Mouse (Mus musculus) lung, adult 2 months (tissue): ENCODE data around the gene Tac2. TPM values are rescaled to one million over a fixed set of nuclear protein-coding genes. Genes with fewer than 3 reads are reported as not detected.

Experiments
- DNase-seq: peaks from one replicate; pipeline ENCODE4 v3.0.0; 2022
- H3K4me1 ChIP-seq: fragments of 200-500 bp; 2 replicates; pipeline ENCODE4 v1.6.1; 2011; ENCODE audit warnings: low read length; ENCODE audit not compliant: control insufficient read depth, insufficient read depth
- H3K4me3 ChIP-seq: fragments of 200-500 bp; replicated peaks from 2 replicates; pipeline ENCODE3; 2011; ENCODE audit warnings: low read depth, mild to moderate bottlenecking, control low read depth, low read length; ENCODE audit errors: extremely low read depth
- CTCF ChIP-seq: fragments of 200-500 bp; IDR thresholded peaks from 2 replicates; pipeline ENCODE4 v1.5.1; 2011; ENCODE audit warnings: mild to moderate bottlenecking, low read length, control low read depth; ENCODE audit not compliant: insufficient read depth
- POLR2A ChIP-seq: fragments of 200-500 bp; IDR thresholded peaks from 2 replicates; pipeline ENCODE4 v1.6.1; 2011; ENCODE audit warnings: low read depth, mild to moderate bottlenecking, control low read depth, low read length, borderline replicate concordance; ENCODE audit errors: extremely low read depth
- WGBS: fragments of 180-500 bp; shearing (Covaris S2); methylation state at CpG from one replicate; pipeline ENCODE4 v1.1.7; 2018; 5-methylcytosine and 5-hydroxymethylcytosine counted together
- polyA plus RNA-seq: library from polyadenylated mRNA; depleted of rRNA; stranded (reverse); fragments of >200 nt; gene quantifications from 2 replicates; pipeline ENCODE4 v1.2.3, GENCODE M21; 2012

The Tac2 gene
- polyA plus RNA-seq, 1 experiment: not detected

DNA sequence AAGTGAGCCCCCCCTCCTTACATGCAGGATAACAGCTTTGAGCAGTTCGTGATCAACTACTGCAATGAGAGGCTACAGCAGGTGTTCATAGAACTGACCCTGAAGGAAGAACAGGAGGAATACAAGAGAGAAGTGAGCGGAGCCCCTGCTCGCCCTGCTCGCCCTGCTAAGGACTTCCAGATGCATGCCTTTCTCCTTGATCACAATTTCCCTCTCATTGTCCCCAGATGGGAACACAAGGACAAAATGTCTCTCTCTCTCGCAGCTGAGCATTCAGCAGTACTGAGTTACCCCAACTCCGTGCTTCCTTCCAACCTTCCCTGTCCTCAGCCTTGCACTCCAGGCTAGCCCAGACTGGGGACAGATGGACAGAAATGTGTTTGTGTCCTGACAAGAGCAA is 11.5 kb upstream of the Tac2 start:
- no peak for TF ChIP-seq CTCF
- TF ChIP-seq POLR2A: no peak
- Histone ChIP-seq H3K4me1 (no peaks in the 10 kb centered on the region), H3K4me3 (no peak overlapping the region)
- WGBS: 73% methylated on average over 6 of the region's 6 CpGs
- DNase-seq: no peak

DNA sequence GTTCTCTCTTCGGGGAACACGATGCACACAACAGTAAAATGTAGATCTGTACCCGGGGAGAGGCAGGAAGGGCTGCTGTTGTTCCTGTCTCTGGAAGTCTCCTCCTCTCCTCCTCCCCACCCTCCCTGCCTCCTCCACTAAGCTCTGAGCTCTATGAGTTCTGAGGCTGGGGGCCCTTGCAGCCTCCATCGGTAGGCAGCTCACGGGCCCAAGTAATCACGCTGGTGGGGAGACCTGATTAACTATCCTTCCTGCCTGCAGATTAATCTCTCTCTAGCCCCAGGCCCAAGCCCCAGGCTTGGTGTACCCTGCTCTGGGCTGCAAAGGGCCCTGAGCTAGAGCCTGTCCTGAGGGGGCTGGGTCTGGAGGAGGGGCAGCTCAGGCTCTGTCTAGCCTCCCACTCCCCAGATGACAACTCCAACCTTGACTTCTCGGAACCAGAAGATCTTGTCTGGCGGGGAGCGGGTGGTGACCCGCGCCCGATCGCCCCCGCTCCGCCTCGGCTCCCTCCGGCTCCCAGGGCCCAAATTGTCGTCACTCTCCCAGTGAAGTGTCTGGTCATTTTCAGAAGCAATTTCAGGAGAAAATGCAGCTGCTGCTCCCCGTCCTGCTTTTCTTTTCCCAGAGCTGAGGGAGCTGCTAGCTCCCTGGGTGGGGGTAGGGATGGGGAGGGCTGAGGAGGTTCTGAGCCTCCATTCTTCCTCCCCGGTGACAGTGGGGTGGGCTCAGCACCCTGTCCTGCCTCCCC is 2.4 kb upstream of the Tac2 start:
- 33% methylated on average over 20 of the region's 20 CpGs for WGBS
- DNase-seq: no peak
- Histone ChIP-seq H3K4me3 (no peak overlapping the region), H3K4me1 (no peaks in the 10 kb centered on the region)
- TF ChIP-seq CTCF (no peak), POLR2A (no peak)

DNA sequence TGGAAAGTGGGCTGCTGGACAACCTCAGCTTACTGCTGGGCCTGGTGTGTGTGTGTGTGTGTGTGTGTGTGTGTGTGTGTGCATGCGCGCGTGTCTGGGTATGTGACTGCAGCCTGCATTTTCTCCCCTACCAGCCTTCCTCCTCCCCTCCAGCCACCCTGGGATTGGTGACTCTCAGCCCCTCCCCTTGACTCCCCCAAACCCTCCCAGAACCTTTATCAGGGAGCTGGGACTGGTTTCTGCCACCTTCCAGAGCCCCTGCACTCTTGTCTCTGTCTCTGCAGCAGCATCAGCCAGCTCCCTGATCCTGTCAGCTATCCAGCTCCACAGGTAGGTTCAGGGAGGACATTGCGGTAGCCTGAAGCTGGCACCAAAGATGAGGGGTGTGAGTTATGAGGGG is 858 bp downstream of the Tac2 start:
- TF ChIP-seq POLR2A (no peak), CTCF (no peak)
- H3K4me3 ChIP-seq: no peak overlapping the region
- 73% methylated on average over 4 of the region's 4 CpGs for WGBS

DNA sequence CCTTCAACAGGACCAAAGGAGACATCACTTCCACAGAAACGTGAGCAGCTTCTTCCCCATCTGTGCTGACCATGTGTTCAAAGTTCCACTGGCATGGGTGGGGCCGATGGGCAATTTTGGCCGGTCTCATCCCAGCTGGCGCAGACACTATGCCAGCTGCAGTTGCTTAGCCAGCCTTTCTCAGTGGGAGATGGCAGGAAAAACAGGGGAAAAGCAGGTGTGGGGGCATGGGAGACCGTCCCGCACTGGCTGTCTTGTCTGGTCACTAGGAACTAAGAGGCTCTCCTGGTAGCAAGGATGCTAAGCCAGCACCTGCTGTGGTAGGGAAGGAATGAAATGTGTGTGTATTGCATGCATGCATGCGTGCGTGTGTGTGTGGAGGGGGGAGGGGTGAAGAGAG is 4.2 kb downstream of the Tac2 start:
- no peaks in the 10 kb centered on the region for H3K4me1 ChIP-seq
- 73% methylated on average over 8 of the region's 8 CpGs for WGBS
- no peak for DNase-seq
- no peak overlapping the region for H3K4me3 ChIP-seq
- TF ChIP-seq POLR2A (no peak), CTCF (no peak)

More for the DNA sequence above, 858 bp downstream of the Tac2 start:
- H3K4me1 ChIP-seq: no peaks in the 10 kb centered on the region
- DNase-seq: no peak

DNA sequence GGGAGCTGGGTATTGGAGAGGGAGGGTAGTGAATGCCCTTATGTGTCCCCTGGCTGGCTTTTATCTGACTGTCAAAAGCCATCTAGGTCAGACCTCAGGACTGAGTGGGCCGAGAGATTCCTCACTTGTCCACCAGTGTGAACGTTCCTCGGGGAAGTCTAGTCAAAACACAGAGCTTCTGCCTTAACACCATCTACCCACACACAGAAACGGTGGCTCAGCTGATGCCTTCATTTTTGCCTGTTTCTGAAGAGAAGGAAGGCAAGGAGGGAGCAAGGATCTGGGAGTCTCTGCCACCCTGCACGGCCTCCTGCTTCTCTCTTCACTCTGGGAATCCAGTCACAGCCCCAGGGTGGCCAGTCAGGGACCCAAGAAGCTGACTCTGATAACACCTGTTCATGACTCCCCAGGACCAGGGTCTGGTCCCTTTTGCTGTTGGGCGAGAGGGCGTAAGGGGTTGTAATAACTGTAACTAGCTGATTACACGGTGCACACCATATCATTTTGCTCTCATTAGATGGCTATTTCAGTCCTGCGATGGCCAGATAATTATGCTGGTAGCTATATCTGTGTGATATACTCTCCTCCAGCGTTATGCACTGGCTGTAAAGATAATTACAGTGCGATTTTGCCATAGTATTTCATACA is 6.1 kb downstream of the Tac2 start:
- WGBS: 63% methylated on average over 11 of the region's 11 CpGs
- DNase-seq: no peak
- Histone ChIP-seq H3K4me1 (no peaks in the 10 kb centered on the region), H3K4me3 (no peak overlapping the region)
- TF ChIP-seq CTCF (no peak), POLR2A (no peak)

DNA sequence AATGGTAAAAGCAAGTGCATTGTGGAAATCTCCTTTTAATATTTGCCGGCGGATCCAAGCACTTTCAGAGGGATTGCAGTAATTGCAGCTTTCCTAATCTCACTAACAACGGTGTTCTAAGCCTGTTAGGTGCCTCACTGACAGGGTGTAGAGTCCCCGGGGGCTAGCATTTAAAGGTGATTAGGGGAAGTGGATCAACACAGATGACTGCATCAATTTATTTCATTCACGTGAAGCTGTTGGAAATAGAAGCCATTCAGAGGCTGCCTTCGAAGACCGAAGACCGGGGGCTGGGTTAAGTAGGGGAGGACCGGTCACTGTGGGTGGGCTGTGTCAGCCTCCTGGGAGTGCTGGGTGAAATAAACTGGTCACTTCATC is 6.6 kb downstream of the Tac2 start:
- no peak for DNase-seq
- H3K4me1 ChIP-seq: no peaks in the 10 kb centered on the region
- 56% methylated on average over 9 of the region's 9 CpGs for WGBS
- TF ChIP-seq CTCF (no peak), POLR2A (no peak)
- no peak overlapping the region for H3K4me3 ChIP-seq

DNA sequence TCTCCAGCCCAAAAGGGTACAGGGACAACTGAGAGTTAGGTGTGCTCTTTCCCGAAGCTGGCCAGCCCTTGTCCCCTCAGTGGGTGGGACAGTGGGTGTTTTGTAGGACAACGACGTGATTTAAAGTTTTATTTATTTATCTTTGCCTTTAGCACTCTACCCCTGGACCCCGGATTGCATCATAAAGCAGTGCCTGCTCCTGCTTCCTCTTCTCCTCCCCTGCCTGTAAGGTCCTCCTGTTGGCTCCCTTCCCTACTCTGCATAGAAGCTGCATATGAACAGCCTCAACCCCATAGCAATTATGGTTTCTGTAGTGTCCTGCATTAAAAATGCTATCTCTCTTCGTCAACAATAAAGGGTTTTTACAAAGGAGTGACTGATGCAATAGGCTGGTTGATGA is 7.1 kb downstream of the Tac2 start:
- 24% methylated on average over 5 of the region's 5 CpGs for WGBS
- no peak for TF ChIP-seq CTCF
- no peak for TF ChIP-seq POLR2A
- Histone ChIP-seq H3K4me3 (no peak overlapping the region), H3K4me1 (peaks cover under 1% of the 10 kb centered on the region; the same call in 1 of the 2 replicates)
- no peak for DNase-seq

DNA sequence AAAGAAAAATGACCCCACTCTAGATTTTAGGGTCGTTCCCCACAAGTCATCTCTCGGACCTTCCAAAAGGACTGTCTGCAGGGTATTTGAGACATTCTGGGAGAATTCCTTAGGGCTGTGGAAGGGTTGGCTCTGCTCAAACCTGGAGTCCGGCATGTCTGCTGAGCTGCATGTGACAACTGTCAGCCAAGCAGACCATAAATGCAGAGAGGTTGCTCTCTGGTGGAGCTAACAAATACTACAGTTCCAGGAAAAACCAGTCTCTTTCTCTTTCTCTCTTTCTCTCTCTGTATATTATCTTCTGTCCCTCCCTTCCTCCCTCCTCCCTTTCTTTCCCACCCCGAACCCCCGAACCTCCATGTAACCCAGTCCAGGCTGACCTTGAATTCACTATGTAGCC is 10.2 kb downstream of the Tac2 start:
- DNase-seq: no peak

DNA sequence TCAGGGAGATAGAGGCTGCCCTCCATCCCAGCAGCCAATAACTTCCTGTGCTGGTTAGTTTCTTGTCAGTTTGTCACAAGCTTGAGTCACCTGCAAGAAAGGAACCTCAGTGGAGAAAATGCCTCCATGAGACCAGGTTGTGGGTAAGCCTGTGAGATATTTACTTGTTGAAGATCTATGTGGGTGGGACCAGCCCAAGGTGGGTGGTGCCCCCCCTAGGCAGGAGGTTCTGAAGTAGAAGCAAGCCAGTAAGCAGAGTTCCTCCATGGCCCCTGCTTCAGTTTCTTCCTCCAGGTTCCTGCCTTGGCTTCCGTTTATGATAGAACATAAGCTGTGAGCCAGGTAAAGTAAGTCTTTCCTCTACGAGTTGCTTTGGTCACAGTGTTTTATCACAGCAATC is 12.0 kb downstream of the Tac2 start:
- no peak for DNase-seq
- TF ChIP-seq POLR2A (no peak), CTCF (no peak)

More for the DNA sequence above, 10.2 kb downstream of the Tac2 start:
- Histone ChIP-seq H3K4me1 (peaks cover 19% of the 10 kb centered on the region), H3K4me3 (no peak overlapping the region)
- TF ChIP-seq POLR2A: no peak
- TF ChIP-seq CTCF: peak; percentile 51; the same call in 1 of the 2 replicates
- 34% methylated on average over 5 of the region's 5 CpGs for WGBS

DNA sequence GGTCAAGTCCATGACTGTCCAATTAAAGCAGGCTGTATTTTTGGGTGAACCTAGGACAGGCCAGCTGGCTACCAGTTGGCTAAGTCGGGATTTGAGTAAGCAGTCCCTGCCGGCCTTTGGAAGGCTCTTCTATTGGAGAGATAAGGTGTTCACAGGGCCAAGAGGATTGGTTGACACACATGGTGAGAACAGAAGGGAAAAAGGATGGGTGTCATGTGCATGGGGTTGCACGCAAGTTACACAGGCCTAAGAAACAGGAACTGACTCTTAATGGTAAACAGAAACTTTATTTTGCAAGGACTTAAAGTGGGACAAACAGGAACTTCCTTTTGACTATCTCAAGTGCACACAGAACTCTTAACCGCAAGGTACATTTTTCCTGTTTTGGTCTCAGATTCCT is 12.6 kb downstream of the Tac2 start:
- no peak for TF ChIP-seq POLR2A
- no peak for TF ChIP-seq CTCF
- no peak overlapping the region for H3K4me3 ChIP-seq
- H3K4me1 ChIP-seq: peaks cover 21% of the 10 kb centered on the region
- no peak for DNase-seq
- 30% methylated on average over 4 of the region's 4 CpGs for WGBS

More for the DNA sequence above, 12.0 kb downstream of the Tac2 start:
- WGBS: 65% methylated on average over 2 of the region's 2 CpGs
- H3K4me3 ChIP-seq: no peak overlapping the region
- peaks cover 21% of the 10 kb centered on the region for H3K4me1 ChIP-seq
